In genomic region chr12:70395061-70395460, GRCm38 (mm10) we compare ENCODE assay signal across 10 mouse cellular contexts. TPM values are rescaled to one million over a fixed set of nuclear protein-coding genes. Genes with fewer than 3 reads are reported as not detected.
"Had no signal": no experiment of that assay in that cellular context is flagged by ENCODE, and none has a peak within 500 bp of the region (broad histone marks: within the 10 kb centered on the region; RNA-seq: fewer than 3 reads in every experiment).

No protein-coding gene starts in this region.

- DNase-seq: kidney, adult 9 months; kidney, postnatal 14 days; kidney, postnatal 4 days; left cerebral cortex, postnatal 4 days; lung, adult 18-20 months; lung, postnatal 10 days; lung, postnatal 36 days; thymus, adult 18-20 months; thymus, postnatal 36 days had no signal

RNA-seq across cellular contexts. Expression of gene Trim9, which starts 47.6 kb away (rescaled TPM):
- total RNA-seq: monocyte, adult 5-6 weeks had no signal
